Mouse (Mus musculus) heart, postnatal 0 days (tissue): Measurements from ENCODE around the gene Snx1. TPM values are rescaled to one million over a fixed set of nuclear protein-coding genes. Genes with fewer than 3 reads are reported as not detected.

ENCODE experiments used
- ATAC-seq: fragments of 200-750 bp; cut with Nextera tagmentation; 2 replicates; pipeline ENCODE4 v1.8.0; 2017; ENCODE audit warnings: low read depth, moderate number of reproducible peaks, moderate library complexity; ENCODE audit not compliant: insufficient read depth
- DNase-seq: peaks from one replicate; pipeline ENCODE4 v3.0.0-alpha.2; 2016; ENCODE audit warnings: low spot score
- H3K27ac ChIP-seq: fragments of 300-500 bp; sonication (generic); 2 replicates; pipeline ENCODE4 v1.5.1; 2014; ENCODE audit warnings: low read depth, mild to moderate bottlenecking
- H3K27me3 ChIP-seq: fragments of 300-500 bp; sonication (generic); 2 replicates; pipeline ENCODE4 v1.6.1; 2014; ENCODE audit warnings: low read length, mixed read lengths; ENCODE audit not compliant: control insufficient read depth, insufficient read depth
- H3K36me3 ChIP-seq: fragments of 300-500 bp; sonication (generic); replicated peaks from 2 replicates; pipeline ENCODE4 v1.6.1; 2014; ENCODE audit warnings: low read length, mixed read lengths; ENCODE audit not compliant: control insufficient read depth, insufficient read depth
- H3K4me1 ChIP-seq: fragments of 300-500 bp; sonication (generic); 2 replicates; pipeline ENCODE4 v1.6.1; 2014; ENCODE audit warnings: antibody characterized with exemption; ENCODE audit not compliant: control insufficient read depth, insufficient read depth
- H3K4me2 ChIP-seq: fragments of 300-500 bp; sonication (generic); 2 replicates; pipeline ENCODE4 v1.6.1; 2014; ENCODE audit warnings: low read depth, mild to moderate bottlenecking, low read length, moderate library complexity
- H3K4me3 ChIP-seq: fragments of 300-500 bp; sonication (generic); 2 replicates; pipeline ENCODE4 v1.5.1; 2014; ENCODE audit warnings: low read depth, low read length
- H3K9ac ChIP-seq: fragments of 300-500 bp; sonication (generic); replicated peaks from 2 replicates; pipeline ENCODE4 v1.6.1; 2014; ENCODE audit warnings: low read depth, low read length, mixed read lengths
- H3K9me3 ChIP-seq: fragments of 300-500 bp; sonication (generic); replicated peaks from 2 replicates; pipeline ENCODE4 v1.6.1; 2016; ENCODE audit warnings: low read length; ENCODE audit not compliant: control insufficient read depth
- CTCF ChIP-seq: IDR thresholded peaks from 2 replicates; pipeline ENCODE4 v1.5.1; 2016; ENCODE audit warnings: antibody characterized with exemption, control low read depth, low read depth
- EP300 ChIP-seq: IDR thresholded peaks from 2 replicates; pipeline ENCODE4 v1.6.1; 2016; ENCODE audit warnings: antibody characterized with exemption, low read depth
- WGBS: fragments of 180-500 bp; shearing (Covaris S2); extraction: QIAGEN DNeasy Blood & Tissue Kit; methylation state at CpG from one replicate; pipeline ENCODE4 v1.1.7; 2014; 5-methylcytosine and 5-hydroxymethylcytosine counted together
- polyA plus RNA-seq: library from polyadenylated mRNA; unstranded; fragments of >200 nt; fragmentation: Nextera tagmentation; extraction: Ambion mirVana; gene quantifications from 2 replicates; pipeline ENCODE4 v1.2.1, GENCODE M21; 2015
- total RNA-seq: library from RNA; depleted of rRNA; stranded (reverse); fragments of >200 nt; gene quantifications from 2 replicates; pipeline ENCODE4 v1.2.3, GENCODE M21; 2014; ENCODE audit warnings: low replicate concordance

Gene Snx1
- total and polyA plus RNA-seq, 2 experiments from 2014 or later: 44.6 to 63.4 TPM

- Histone ChIP-seq H3K4me3 (no peak overlapping the region), H3K4me1 (peaks cover 9% of the 10 kb centered on the region; the same call in 1 of the 2 replicates), H3K36me3 (no peaks in the 10 kb centered on the region), H3K9ac (no peak overlapping the region), H3K4me2 (no peak overlapping the region), H3K27me3 (peaks cover 13% of the 10 kb centered on the region; the same call in 1 of the 2 replicates), H3K9me3 (0 out of 2 replicates have a peak, but pooled peaks cover 4% of the 10 kb centered on the region), H3K27ac (no peak overlapping the region)
- TF ChIP-seq CTCF: no peak
- TF ChIP-seq EP300: no peak
- no peak for DNase-seq
- ATAC-seq: no peak
- WGBS: 77% methylated on average over 7 of the region's 7 CpGs
Measured at GRCm38 (mm10) chr9:66072754-66073153, 53.6 kb downstream of the Snx1 start.

- Histone ChIP-seq H3K9ac (no peak overlapping the region), H3K4me1 (peaks cover 9% of the 10 kb centered on the region; the same call in 1 of the 2 replicates), H3K4me2 (no peak overlapping the region), H3K27me3 (peaks cover 13% of the 10 kb centered on the region; the same call in 1 of the 2 replicates), H3K9me3 (0 out of 2 replicates have a peak, but pooled peaks cover 4% of the 10 kb centered on the region), H3K4me3 (no peak overlapping the region), H3K36me3 (peaks cover 23% of the 10 kb centered on the region), H3K27ac (no peak overlapping the region)
- TF ChIP-seq EP300: no peak
- no peak for TF ChIP-seq CTCF
- WGBS: 81% methylated on average over 5 of the region's 5 CpGs
- ATAC-seq: no peak
- DNase-seq: no peak
Measured at GRCm38 (mm10) chr9:66070151-66070550, 56.2 kb downstream of the Snx1 start.

GRCm38 (mm10) chr9:66069583-66069982 lies 56.8 kb downstream of the Snx1 start, which contains the start of gene Snx22:
Gene Snx22, minus strand, starts transcription at chr9:66069719.
- TF ChIP-seq EP300 (no peak), CTCF (no peak)
- Histone ChIP-seq H3K27me3 (peaks cover 13% of the 10 kb centered on the region; the same call in 1 of the 2 replicates), H3K4me1 (peaks cover 9% of the 10 kb centered on the region; the same call in 1 of the 2 replicates), H3K36me3 (peaks cover 25% of the 10 kb centered on the region), H3K27ac (no peak within 1 kb of the TSS), H3K9me3 (0 out of 2 replicates have a peak, but pooled peaks cover 4% of the 10 kb centered on the region), H3K4me3 (peak within 1 kb of the TSS; percentile 50), H3K4me2 (peak within 1 kb of the TSS; percentile 88), H3K9ac (peak within 1 kb of the TSS; percentile 46)
- peak; percentile 87 for ATAC-seq
- 2% methylated on average over 22 of the region's 22 CpGs for WGBS
- peak; percentile 61 for DNase-seq

- Histone ChIP-seq H3K27ac (no peak overlapping the region), H3K9ac (peak overlapping the region; percentile 46), H3K27me3 (peaks cover 13% of the 10 kb centered on the region; the same call in 1 of the 2 replicates), H3K9me3 (no peaks in the 10 kb centered on the region), H3K36me3 (peaks cover 30% of the 10 kb centered on the region), H3K4me3 (peak overlapping the region; percentile 50), H3K4me2 (peak overlapping the region; percentile 88), H3K4me1 (peaks cover 9% of the 10 kb centered on the region; the same call in 1 of the 2 replicates)
- WGBS: 1% methylated on average over 30 of the region's 30 CpGs
- TF ChIP-seq CTCF: no peak
- no peak for TF ChIP-seq EP300
- ATAC-seq (peak; percentile 31; the same call in 1 of the 2 replicates), DNase-seq (no peak)
Measured at GRCm38 (mm10) chr9:66068971-66069391, 57.4 kb downstream of the Snx1 start.

- Histone ChIP-seq H3K36me3 (peaks cover 39% of the 10 kb centered on the region), H3K4me2 (no peak overlapping the region), H3K27ac (no peak overlapping the region), H3K9me3 (no peaks in the 10 kb centered on the region), H3K4me1 (peaks cover 9% of the 10 kb centered on the region; the same call in 1 of the 2 replicates), H3K4me3 (no peak overlapping the region), H3K9ac (no peak overlapping the region), H3K27me3 (peaks cover 13% of the 10 kb centered on the region; the same call in 1 of the 2 replicates)
- TF ChIP-seq EP300: no peak
- no peak for TF ChIP-seq CTCF
- WGBS: 55% methylated on average over 4 of the region's 4 CpGs
- no peak for DNase-seq
- ATAC-seq: no peak
Measured at GRCm38 (mm10) chr9:66068056-66068455, 58.3 kb downstream of the Snx1 start.
